Mouse (Mus musculus) heart, postnatal 0 days (tissue): ENCODE results near the gene Minos1.

ENCODE experiments used
- CTCF ChIP-seq: IDR thresholded peaks from 2 replicates; pipeline ENCODE4 v1.5.1; 2016; ENCODE audit warnings: antibody characterized with exemption, control low read depth, low read depth
- EP300 ChIP-seq: IDR thresholded peaks from 2 replicates; pipeline ENCODE4 v1.6.1; 2016; ENCODE audit warnings: antibody characterized with exemption, low read depth

DNA sequence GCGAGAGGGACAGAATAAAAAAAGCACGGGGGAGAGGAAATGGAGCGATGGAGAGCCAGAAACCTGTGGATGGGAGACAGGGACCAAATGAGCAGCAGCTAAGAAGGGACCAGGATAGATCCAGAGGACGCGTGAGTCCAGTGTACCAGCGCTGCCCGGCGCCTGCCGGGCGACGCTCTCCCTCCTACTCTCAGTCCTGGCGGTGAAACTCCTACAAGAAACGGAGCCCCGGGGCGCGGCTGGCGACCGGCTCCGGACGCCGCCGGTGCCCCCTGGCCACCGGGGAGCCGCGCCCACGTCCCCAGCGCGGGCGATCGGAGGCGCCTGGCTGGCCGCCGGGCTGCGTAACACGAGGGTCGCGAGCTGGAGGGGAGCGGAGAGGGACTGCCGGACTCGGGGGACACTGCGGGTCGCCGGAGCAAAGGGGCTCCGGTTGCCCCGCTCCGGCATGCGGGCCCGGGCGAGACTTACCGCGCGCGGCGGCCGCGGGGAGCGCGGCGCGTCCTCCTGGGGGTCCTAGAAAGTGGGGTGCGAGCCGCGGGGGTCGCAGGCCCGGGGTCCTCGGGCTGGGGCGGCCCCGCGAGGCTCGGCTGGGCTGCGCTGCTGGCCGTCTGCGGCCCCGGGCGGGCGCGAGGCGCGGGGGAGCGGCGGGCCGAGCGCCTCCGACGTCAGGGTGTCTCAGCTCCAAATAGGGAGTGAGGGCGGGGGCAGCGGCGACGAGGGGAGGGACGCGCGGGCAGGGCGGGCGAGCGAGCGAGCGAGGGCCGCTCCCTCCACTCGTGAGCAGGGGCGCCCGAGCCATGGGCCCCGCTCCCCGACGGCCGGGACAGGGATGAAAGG lies 38.3 kb downstream of the Minos1 start, which contains the start of gene Nbl1:
- TF ChIP-seq CTCF (no peak), EP300 (no peak)
